8 mouse cellular contexts compared by ENCODE assay signal in the genomic region with DNA sequence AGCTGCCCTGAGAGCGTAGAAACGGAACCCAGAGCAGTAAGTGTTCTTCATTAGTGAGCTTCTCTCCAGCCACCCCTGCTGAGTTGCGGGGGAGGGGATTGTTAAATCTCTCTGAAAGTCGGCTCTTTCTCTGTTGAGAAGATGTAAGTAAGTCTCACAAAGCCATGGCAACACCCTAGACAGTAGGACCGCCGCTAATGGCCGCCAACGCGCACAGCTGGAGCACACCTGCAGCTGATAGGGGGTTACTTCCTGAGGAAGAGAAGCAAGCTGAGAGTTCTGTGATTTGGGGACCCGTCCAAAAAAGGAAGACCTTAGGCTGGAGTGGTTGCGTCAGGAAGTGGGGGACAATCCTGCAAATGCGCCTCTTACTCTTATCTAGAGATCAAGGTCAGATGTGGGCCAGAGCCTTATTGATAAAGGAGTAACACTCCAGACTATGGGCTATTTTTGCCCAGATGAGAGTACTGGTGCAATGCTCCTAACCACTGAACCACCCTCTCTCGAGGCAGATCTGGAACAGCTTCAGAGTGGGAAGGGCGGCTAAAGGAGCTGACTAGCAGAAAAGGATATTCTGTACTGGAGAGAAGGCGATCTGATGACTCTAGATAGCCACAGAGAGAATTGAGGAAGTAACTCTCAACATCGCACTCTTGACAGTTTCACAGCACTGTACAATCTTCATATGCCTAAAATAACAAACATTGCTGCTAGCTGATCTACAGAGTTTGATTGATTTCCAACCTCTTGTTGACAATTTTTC. TPM values are rescaled to one million over a fixed set of nuclear protein-coding genes. Genes with fewer than 3 reads are reported as not detected.
DNase-seq lines count a peak whose midpoint lies in the region; ATAC-seq lines count a peak whose summit lies in the region.

No protein-coding gene starts in this region.

- no peak overlapping the region for H3K9ac ChIP-seq in forebrain, embryonic 12.5 days
- H3K9ac ChIP-seq in intestine, embryonic 16.5 days (ENCODE audit: low read depth, low read length): 0 out of 2 replicates have a peak overlapping the region, but pooled peaks have one; percentile 26

- H3K36me3 ChIP-seq in forebrain, embryonic 12.5 days (replicated peaks): no peaks in the 10 kb centered on the region
- no peaks in the 10 kb centered on the region for H3K36me3 ChIP-seq in intestine, embryonic 16.5 days (ENCODE audit: control insufficient read depth, insufficient read depth, low read length)

- peak overlapping the region; percentile 90 for H3K4me2 ChIP-seq in forebrain, embryonic 12.5 days
- peak overlapping the region; percentile 91 for H3K4me2 ChIP-seq in intestine, embryonic 16.5 days (ENCODE audit: low read depth, low read length)

- ATAC-seq in forebrain, embryonic 12.5 days (ENCODE audit: low FRiP score): no peak
- ATAC-seq in intestine, embryonic 16.5 days: no peak
- peak; percentile 28 for ATAC-seq in monocyte, adult 5-6 weeks (replicated peaks; ENCODE audit: insufficient number of reproducible peaks, low FRiP score, low TSS enrichment, poor library complexity, severe bottlenecking)

- H3K27me3 ChIP-seq in forebrain, embryonic 12.5 days: peaks cover 25% of the 10 kb centered on the region
- no peaks in the 10 kb centered on the region for H3K27me3 ChIP-seq in intestine, embryonic 16.5 days (replicated peaks; ENCODE audit: control insufficient read depth, insufficient read depth, low read length)

- H3K27ac ChIP-seq in forebrain, embryonic 12.5 days: no peak overlapping the region
- H3K27ac ChIP-seq in intestine, embryonic 16.5 days (ENCODE audit: low read length): no peak overlapping the region

- WGBS in forebrain, embryonic 12.5 days: 23% methylated on average over 16 of the region's 16 CpGs
- 30% methylated on average over 16 of the region's 16 CpGs for WGBS in intestine, embryonic 16.5 days

- H3K4me1 ChIP-seq in forebrain, embryonic 12.5 days: peaks cover 18% of the 10 kb centered on the region
- peaks cover 15% of the 10 kb centered on the region for H3K4me1 ChIP-seq in intestine, embryonic 16.5 days (ENCODE audit: control insufficient read depth, insufficient read depth, low read length)

- H3K9me3 ChIP-seq in forebrain, embryonic 12.5 days: no peaks in the 10 kb centered on the region
- no peaks in the 10 kb centered on the region for H3K9me3 ChIP-seq in intestine, embryonic 16.5 days (ENCODE audit: control insufficient read depth, low read length)

- peak overlapping the region; percentile 55 for H3K4me3 ChIP-seq in forebrain, embryonic 12.5 days (replicated peaks)
- H3K4me3 ChIP-seq in intestine, embryonic 16.5 days (ENCODE audit: low read length): peak overlapping the region; percentile 77

- peak; percentile 58 for DNase-seq in cerebellum, adult 11-12 months
- DNase-seq in cerebellum, postnatal 4 days (ENCODE audit: low spot score in 2 of 2): no peak
- DNase-seq in ES-CJ7 (ENCODE audit: low read depth, low spot score): peak; percentile 76
- peak; percentile 45 for DNase-seq in thymus, postnatal 14 days
- DNase-seq in gastrocnemius, postnatal 36 days: no peak

- intact Hi-C loops in gastrocnemius, postnatal 36 days (cut with DNase I): no loop called here

RNA-seq across cellular contexts. Expression of gene Slc46a3, which starts 1.0 kb away (rescaled TPM):
- 3.2 and 4.2 TPM in 2 replicates for polyA plus RNA-seq in forebrain, embryonic 12.5 days (2016; fragmentation: Nextera tagmentation; extraction: Ambion mirVana)
- polyA plus RNA-seq in intestine, embryonic 16.5 days (2015; fragmentation: Nextera tagmentation; extraction: Ambion mirVana): 21.4 and 39.8 TPM in 2 replicates
- 62.3 to 109 TPM (median 79.3 TPM) in 3 replicates for total RNA-seq in monocyte, adult 5-6 weeks (2017)
- 1 to 10 TPM; 9.4 to 9.9 TPM for total RNA-seq in gastrocnemius, postnatal 36 days (2021)

RNA-seq across cellular contexts. Expression of gene Pomp, which starts 35.4 kb away (rescaled TPM):
- polyA plus RNA-seq in forebrain, embryonic 12.5 days (2016; fragmentation: Nextera tagmentation; extraction: Ambion mirVana): 528 and 531 TPM in 2 replicates
- polyA plus RNA-seq in intestine, embryonic 16.5 days (2015; fragmentation: Nextera tagmentation; extraction: Ambion mirVana): 394 and 410 TPM in 2 replicates
- total RNA-seq in monocyte, adult 5-6 weeks (2017): 117 to 137 TPM (median 124 TPM) in 3 replicates
- 100 to 1,000 TPM; 130 to 131 TPM for total RNA-seq in gastrocnemius, postnatal 36 days (2021)

Comparison
In these comparisons a context has a peak if more than half of its experiments do, and no peak if none do; other contexts are left out.
1. DNase-seq: peak in cerebellum, adult 11-12 months (single experiment), ES-CJ7 (single experiment) and thymus, postnatal 14 days (single experiment); none in cerebellum, postnatal 4 days (0 of 2) and gastrocnemius, postnatal 36 days (0 of 2).